Mouse (Mus musculus): ENCODE results near the gene Btg1-ps2.
"Not testable (repeated sequence)": the region's sequence is repeated elsewhere in the genome, so short reads cannot be mapped to it uniquely, and the experiment has no call there.

Gene Btg1-ps2

GRCm38 (mm10) chrX:38043014-38043413, at the start of gene Btg1-ps2:
Btg1-ps2 (minus strand) TSS chrX:38043114.
- CTCF ChIA-PET: not testable (repeated sequence)

GRCm38 (mm10) chrX:38085041-38085440, 42.1 kb upstream of the Btg1-ps2 start, which contains the start of gene Rhox11:
Rhox11 (minus strand) TSS chrX:38085141.
- CTCF ChIA-PET: no interaction called here

- CTCF ChIA-PET: no interaction called here
Measured at GRCm38 (mm10) chrX:38084226-38084625, 41.3 kb upstream of the Btg1-ps2 start.

GRCm38 (mm10) chrX:38066175-38066574, 23.3 kb upstream of the Btg1-ps2 start, which contains the start of gene Rhox10:
Rhox10 (plus strand) TSS chrX:38066475.
- CTCF ChIA-PET: no interaction called here

- CTCF ChIA-PET: no interaction called here
Measured at GRCm38 (mm10) chrX:38061544-38061943, 18.6 kb upstream of the Btg1-ps2 start.

- CTCF ChIA-PET: no interaction called here
Measured at GRCm38 (mm10) chrX:38039666-38040065, 3.2 kb downstream of the Btg1-ps2 start.

- CTCF ChIA-PET: no interaction called here
Measured at GRCm38 (mm10) chrX:38033841-38034240, 9.1 kb downstream of the Btg1-ps2 start.

GRCm38 (mm10) chrX:38018597-38018996, 24.3 kb downstream of the Btg1-ps2 start, which contains the start of gene Btg1-ps1:
Btg1-ps1 (minus strand) TSS chrX:38018815.
- CTCF ChIA-PET: not testable (repeated sequence)

- CTCF ChIA-PET: no interaction called here
Measured at GRCm38 (mm10) chrX:38008756-38009155, 34.2 kb downstream of the Btg1-ps2 start.
